Mouse (Mus musculus): ENCODE results near the gene Stap2. TPM values are rescaled to one million over a fixed set of nuclear protein-coding genes. Genes with fewer than 3 reads are reported as not detected.

Stap2 gene
- polyA plus RNA-seq, 1 experiment from 2014 or later: 7.3 TPM

GRCm38 (mm10) chr17:56034040-56034725, 28.8 kb upstream of the Stap2 start:
- WGBS: 92% methylated on average over 7 of the region's 7 CpGs

GRCm38 (mm10) chr17:56032831-56033230, 27.4 kb upstream of the Stap2 start:
- Histone ChIP-seq H3K27ac (no peak overlapping the region), H3K27me3 (ENCODE audit: low read depth, poor library complexity, severe bottlenecking) (no peaks in the 10 kb centered on the region), H3K4me3 (no peak overlapping the region), H3K4me1 (peaks cover 27% of the 10 kb centered on the region), H3K36me3 (peaks cover 72% of the 10 kb centered on the region), H3K9me3 (replicated peaks) (no peaks in the 10 kb centered on the region)
- no peak for DNase-seq (ENCODE audit: low spot score)
- 88% methylated on average over 7 of the region's 7 CpGs for WGBS

More at GRCm38 (mm10) chr17:56034040-56034725, 28.8 kb upstream of the Stap2 start:
- Histone ChIP-seq H3K4me3 (no peak overlapping the region), H3K36me3 (peaks cover 59% of the 10 kb centered on the region), H3K27me3 (ENCODE audit: low read depth, poor library complexity, severe bottlenecking) (no peaks in the 10 kb centered on the region), H3K4me1 (peaks cover 24% of the 10 kb centered on the region), H3K27ac (no peak overlapping the region), H3K9me3 (replicated peaks) (no peaks in the 10 kb centered on the region)
- DNase-seq (ENCODE audit: low spot score): no peak

- H3K36me3 ChIP-seq: peaks cover 78% of the 10 kb centered on the region
These were observed 26.8 kb upstream of the Stap2 start for GRCm38 (mm10) chr17:56032127-56032733.

GRCm38 (mm10) chr17:56031431-56031830, 26.0 kb upstream of the Stap2 start:
- no peak overlapping the region for H3K4me3 ChIP-seq
- peaks cover 79% of the 10 kb centered on the region for H3K36me3 ChIP-seq
- no peaks in the 10 kb centered on the region for H3K27me3 ChIP-seq (ENCODE audit: low read depth, poor library complexity, severe bottlenecking)
- H3K27ac ChIP-seq: no peak overlapping the region
- 94% methylated on average over 7 of the region's 7 CpGs for WGBS
- no peak for DNase-seq (ENCODE audit: low spot score)
- peaks cover 33% of the 10 kb centered on the region for H3K4me1 ChIP-seq
- H3K9me3 ChIP-seq (replicated peaks): no peaks in the 10 kb centered on the region

More at GRCm38 (mm10) chr17:56032127-56032733, 26.8 kb upstream of the Stap2 start:
- DNase-seq (ENCODE audit: low spot score): no peak
- Histone ChIP-seq H3K27me3 (ENCODE audit: low read depth, poor library complexity, severe bottlenecking) (no peaks in the 10 kb centered on the region), H3K27ac (no peak overlapping the region), H3K4me3 (no peak overlapping the region), H3K4me1 (peaks cover 30% of the 10 kb centered on the region), H3K9me3 (replicated peaks) (no peaks in the 10 kb centered on the region)
- 79% methylated on average over 6 of the region's 6 CpGs for WGBS

GRCm38 (mm10) chr17:56030919-56031318, 25.5 kb upstream of the Stap2 start:
- Histone ChIP-seq H3K9me3 (replicated peaks) (no peaks in the 10 kb centered on the region), H3K27ac (no peak overlapping the region), H3K27me3 (ENCODE audit: low read depth, poor library complexity, severe bottlenecking) (no peaks in the 10 kb centered on the region), H3K4me3 (no peak overlapping the region), H3K36me3 (peaks cover 78% of the 10 kb centered on the region), H3K4me1 (peaks cover 33% of the 10 kb centered on the region)
- WGBS: 74% methylated on average over 5 of the region's 5 CpGs
- no peak for DNase-seq (ENCODE audit: low spot score)

GRCm38 (mm10) chr17:56030238-56030870, 25.0 kb upstream of the Stap2 start:
- WGBS: 92% methylated on average over 9 of the region's 9 CpGs
- Histone ChIP-seq H3K4me1 (peaks cover 31% of the 10 kb centered on the region), H3K27ac (no peak overlapping the region), H3K36me3 (peaks cover 79% of the 10 kb centered on the region), H3K27me3 (ENCODE audit: low read depth, poor library complexity, severe bottlenecking) (no peaks in the 10 kb centered on the region), H3K9me3 (replicated peaks) (no peaks in the 10 kb centered on the region), H3K4me3 (no peak overlapping the region)
- DNase-seq (ENCODE audit: low spot score): no peak

- H3K27ac ChIP-seq: no peak overlapping the region
- peaks cover 81% of the 10 kb centered on the region for H3K36me3 ChIP-seq
- H3K4me1 ChIP-seq: peaks cover 37% of the 10 kb centered on the region
These were observed 22.5 kb upstream of the Stap2 start for GRCm38 (mm10) chr17:56027801-56028441.

GRCm38 (mm10) chr17:56026881-56027280, 21.5 kb upstream of the Stap2 start:
- Histone ChIP-seq H3K36me3 (peaks cover 81% of the 10 kb centered on the region), H3K4me3 (no peak overlapping the region), H3K9me3 (replicated peaks) (no peaks in the 10 kb centered on the region), H3K27me3 (ENCODE audit: low read depth, poor library complexity, severe bottlenecking) (no peaks in the 10 kb centered on the region), H3K4me1 (peaks cover 39% of the 10 kb centered on the region), H3K27ac (no peak overlapping the region)
- DNase-seq (ENCODE audit: low spot score): no peak
- WGBS: 57% methylated on average over 1 of the region's 1 CpGs

More at GRCm38 (mm10) chr17:56027801-56028441, 22.5 kb upstream of the Stap2 start:
- no peak overlapping the region for H3K4me3 ChIP-seq
- H3K27me3 ChIP-seq (ENCODE audit: low read depth, poor library complexity, severe bottlenecking): no peaks in the 10 kb centered on the region
- 95% methylated on average over 5 of the region's 5 CpGs for WGBS
- H3K9me3 ChIP-seq (replicated peaks): no peaks in the 10 kb centered on the region
- DNase-seq (ENCODE audit: low spot score): no peak

GRCm38 (mm10) chr17:56026303-56026702, 20.9 kb upstream of the Stap2 start:
- DNase-seq (ENCODE audit: low spot score): no peak
- Histone ChIP-seq H3K4me3 (no peak overlapping the region), H3K4me1 (peaks cover 39% of the 10 kb centered on the region), H3K27me3 (ENCODE audit: low read depth, poor library complexity, severe bottlenecking) (no peaks in the 10 kb centered on the region), H3K27ac (no peak overlapping the region), H3K9me3 (replicated peaks) (no peaks in the 10 kb centered on the region), H3K36me3 (peaks cover 78% of the 10 kb centered on the region)
- 91% methylated on average over 1 of the region's 1 CpGs for WGBS

- Histone ChIP-seq H3K9me3 (replicated peaks) (no peaks in the 10 kb centered on the region), H3K36me3 (peaks cover 77% of the 10 kb centered on the region), H3K27me3 (ENCODE audit: low read depth, poor library complexity, severe bottlenecking) (no peaks in the 10 kb centered on the region), H3K4me3 (no peak overlapping the region), H3K27ac (no peak overlapping the region), H3K4me1 (peaks cover 39% of the 10 kb centered on the region)
- WGBS: 88% methylated on average over 5 of the region's 5 CpGs
- no peak for DNase-seq (ENCODE audit: low spot score)
These were observed 19.5 kb upstream of the Stap2 start for GRCm38 (mm10) chr17:56024931-56025330.

- no peaks in the 10 kb centered on the region for H3K27me3 ChIP-seq (ENCODE audit: low read depth, poor library complexity, severe bottlenecking)
- H3K4me1 ChIP-seq: peaks cover 39% of the 10 kb centered on the region
- no peak overlapping the region for H3K4me3 ChIP-seq
- WGBS: 78% methylated on average over 2 of the region's 2 CpGs
- no peak for DNase-seq (ENCODE audit: low spot score)
- H3K27ac ChIP-seq: no peak overlapping the region
- H3K36me3 ChIP-seq: peaks cover 78% of the 10 kb centered on the region
- no peaks in the 10 kb centered on the region for H3K9me3 ChIP-seq (replicated peaks)
These were observed 19.1 kb upstream of the Stap2 start for GRCm38 (mm10) chr17:56024476-56024875.

- 93% methylated on average over 5 of the region's 5 CpGs for WGBS
- no peaks in the 10 kb centered on the region for H3K27me3 ChIP-seq (ENCODE audit: low read depth, poor library complexity, severe bottlenecking)
- H3K36me3 ChIP-seq: peaks cover 78% of the 10 kb centered on the region
- H3K4me1 ChIP-seq: peaks cover 40% of the 10 kb centered on the region
- H3K4me3 ChIP-seq: no peak overlapping the region
- H3K27ac ChIP-seq: no peak overlapping the region
- no peaks in the 10 kb centered on the region for H3K9me3 ChIP-seq (replicated peaks)
- DNase-seq (ENCODE audit: low spot score): no peak
These were observed 18.0 kb upstream of the Stap2 start for GRCm38 (mm10) chr17:56023386-56023785.

GRCm38 (mm10) chr17:56022989-56023290, 17.6 kb upstream of the Stap2 start:
- 88% methylated on average over 4 of the region's 4 CpGs for WGBS
- no peaks in the 10 kb centered on the region for H3K9me3 ChIP-seq (replicated peaks)
- DNase-seq (ENCODE audit: low spot score): no peak
- peaks cover 41% of the 10 kb centered on the region for H3K4me1 ChIP-seq
- H3K27ac ChIP-seq: no peak overlapping the region
- peaks cover 78% of the 10 kb centered on the region for H3K36me3 ChIP-seq
- H3K27me3 ChIP-seq (ENCODE audit: low read depth, poor library complexity, severe bottlenecking): no peaks in the 10 kb centered on the region
- H3K4me3 ChIP-seq: no peak overlapping the region
